Mouse (Mus musculus) kidney, postnatal 0 days (tissue): ENCODE results near the gene Taco1. TPM values are rescaled to one million over a fixed set of nuclear protein-coding genes. Genes with fewer than 3 reads are reported as not detected.
A peak's percentile ranks its signal among the peaks of the same experiment; 100 is the strongest.

ENCODE experiments used
- ATAC-seq: fragments of 200-750 bp; cut with Nextera tagmentation; replicated peaks from 2 replicates; pipeline ENCODE4 v1.8.0; 2017; ENCODE audit warnings: low read depth, moderate number of reproducible peaks, moderate TSS enrichment, moderate library complexity; ENCODE audit not compliant: low FRiP score
- DNase-seq: peaks from one replicate; pipeline ENCODE4 v3.0.0-alpha.2; 2016; ENCODE audit warnings: low spot score
- H3K27ac ChIP-seq: fragments of 300-500 bp; sonication (generic); 2 replicates; pipeline ENCODE4 v1.5.1; 2014; ENCODE audit warnings: mild to moderate bottlenecking
- H3K27me3 ChIP-seq: fragments of 300-500 bp; sonication (generic); 2 replicates; pipeline ENCODE4 v1.6.1; 2014; ENCODE audit warnings: low read length, mixed read lengths; ENCODE audit not compliant: insufficient read depth
- H3K36me3 ChIP-seq: fragments of 300-500 bp; sonication (generic); 2 replicates; pipeline ENCODE4 v1.6.1; 2014; ENCODE audit warnings: low read length, mixed read lengths; ENCODE audit not compliant: insufficient read depth
- H3K4me1 ChIP-seq: fragments of 300-500 bp; sonication (generic); replicated peaks from 2 replicates; pipeline ENCODE4 v1.6.1; 2014; ENCODE audit warnings: antibody characterized with exemption, low read length, mixed read lengths; ENCODE audit not compliant: insufficient read depth
- H3K4me2 ChIP-seq: fragments of 300-500 bp; sonication (generic); 2 replicates; pipeline ENCODE4 v1.6.1; 2014; ENCODE audit warnings: mild to moderate bottlenecking, low read length, moderate library complexity, mixed read lengths
- H3K4me3 ChIP-seq: fragments of 300-500 bp; sonication (generic); replicated peaks from 2 replicates; pipeline ENCODE4 v1.5.1; 2014; ENCODE audit warnings: low read depth, low read length
- H3K9ac ChIP-seq: fragments of 300-500 bp; sonication (generic); 2 replicates; pipeline ENCODE4 v1.6.1; 2014; ENCODE audit warnings: low read depth, low read length
- H3K9me3 ChIP-seq: fragments of 300-500 bp; sonication (generic); replicated peaks from 2 replicates; pipeline ENCODE4 v1.6.1; 2016; ENCODE audit warnings: low read length, inconsistent platforms, mixed read lengths
- CTCF ChIP-seq: IDR thresholded peaks from 2 replicates; pipeline ENCODE4 v1.5.1; 2016; ENCODE audit warnings: antibody characterized with exemption, low read depth, mild to moderate bottlenecking, moderate library complexity
- WGBS: fragments of 180-500 bp; shearing (Covaris S2); extraction: QIAGEN DNeasy Blood & Tissue Kit; methylation state at CpG from one replicate; pipeline ENCODE4 v1.1.7; 2014; 5-methylcytosine and 5-hydroxymethylcytosine counted together
- polyA plus RNA-seq: library from polyadenylated mRNA; unstranded; fragments of >200 nt; fragmentation: Nextera tagmentation; extraction: Ambion mirVana; gene quantifications from 2 replicates; pipeline ENCODE4 v1.2.1, GENCODE M21; 2015

Taco1 gene
- polyA plus RNA-seq, 1 experiment from 2014 or later, result 10.8 TPM

- H3K9ac ChIP-seq, result peak overlapping the region; percentile 19; the same call in 1 of the 2 replicates
- DNase-seq, result peak; percentile 75
- H3K4me3 ChIP-seq, result no peak overlapping the region
- ATAC-seq, result peak; percentile 54
- no peaks in the 10 kb centered on the region for H3K36me3 ChIP-seq
- TF ChIP-seq CTCF, result peak; percentile 28; the same call in 1 of the 2 replicates
- H3K27me3 ChIP-seq, result no peaks in the 10 kb centered on the region
- H3K4me2 ChIP-seq, result peak overlapping the region; percentile 43
- no peaks in the 10 kb centered on the region for H3K9me3 ChIP-seq
- 30% methylated on average over 11 of the region's 11 CpGs for WGBS
- peak overlapping the region; percentile 89 for H3K27ac ChIP-seq
- peaks cover 6% of the 10 kb centered on the region; the same call in 1 of the 2 replicates for H3K4me1 ChIP-seq
Measured at GRCm38 (mm10) chr11:106033491-106033919, 32.4 kb upstream of the Taco1 start.

GRCm38 (mm10) chr11:106034986-106035385 is 30.9 kb upstream of the Taco1 start:
- Histone ChIP-seq H3K27ac (no peak overlapping the region), H3K36me3 (no peaks in the 10 kb centered on the region), H3K9me3 (no peaks in the 10 kb centered on the region), H3K9ac (no peak overlapping the region), H3K4me3 (no peak overlapping the region), H3K4me1 (peaks cover 10% of the 10 kb centered on the region; the same call in 1 of the 2 replicates), H3K4me2 (no peak overlapping the region), H3K27me3 (no peaks in the 10 kb centered on the region)
- no peak for DNase-seq
- no peak for ATAC-seq
- no peak for TF ChIP-seq CTCF
- 85% methylated on average over 9 of the region's 9 CpGs for WGBS

- H3K9ac ChIP-seq, result peak within 1 kb of the TSS; percentile 89
- H3K9me3 ChIP-seq, result no peaks in the 10 kb centered on the region
- H3K4me2 ChIP-seq, result peak within 1 kb of the TSS; percentile 70
- TF ChIP-seq CTCF, result no peak
- H3K4me1 ChIP-seq, result peaks cover 10% of the 10 kb centered on the region; the same call in 1 of the 2 replicates
- DNase-seq, result peak; percentile 99
- no peaks in the 10 kb centered on the region for H3K27me3 ChIP-seq
- ATAC-seq, result peak; percentile 97
- WGBS, result under 1% methylated on average over 62 of the region's 66 CpGs
- H3K4me3 ChIP-seq, result peak within 1 kb of the TSS; percentile 93
- no peaks in the 10 kb centered on the region for H3K36me3 ChIP-seq
- peak within 1 kb of the TSS; percentile 97 for H3K27ac ChIP-seq
Measured at GRCm38 (mm10) chr11:106036548-106037417, 29.1 kb upstream of the Taco1 start, which contains the start of gene Dcaf7. Gene Dcaf7 (plus strand): TSS chr11:106036872.

GRCm38 (mm10) chr11:106037418-106037751 is 28.5 kb upstream of the Taco1 start:
- peak; percentile 11 for ATAC-seq

GRCm38 (mm10) chr11:106044349-106044748 is 21.5 kb upstream of the Taco1 start:
- H3K27me3 ChIP-seq, result no peaks in the 10 kb centered on the region

More at GRCm38 (mm10) chr11:106037418-106037751, 28.5 kb upstream of the Taco1 start:
- H3K4me3 ChIP-seq, result peak overlapping the region; percentile 93
- H3K4me1 ChIP-seq, result peaks cover 10% of the 10 kb centered on the region; the same call in 1 of the 2 replicates
- peak overlapping the region; percentile 66 for H3K4me2 ChIP-seq
- TF ChIP-seq CTCF, result peak; percentile 25; the same call in 1 of the 2 replicates
- H3K9me3 ChIP-seq, result no peaks in the 10 kb centered on the region
- no peaks in the 10 kb centered on the region for H3K27me3 ChIP-seq
- DNase-seq, result peak; percentile 94
- peak overlapping the region; percentile 89 for H3K9ac ChIP-seq
- H3K27ac ChIP-seq, result peak overlapping the region; percentile 97
- no peaks in the 10 kb centered on the region for H3K36me3 ChIP-seq
- 0% methylated on average over 13 of the region's 13 CpGs for WGBS

GRCm38 (mm10) chr11:106045256-106045655 is 20.6 kb upstream of the Taco1 start:
- no peaks in the 10 kb centered on the region for H3K27me3 ChIP-seq
- DNase-seq, result no peak
- H3K9me3 ChIP-seq, result no peaks in the 10 kb centered on the region
- 97% methylated on average over 1 of the region's 1 CpGs for WGBS
- H3K36me3 ChIP-seq, result peaks cover 19% of the 10 kb centered on the region; the same call in 1 of the 2 replicates
- no peak overlapping the region for H3K4me3 ChIP-seq
- no peak overlapping the region for H3K4me2 ChIP-seq
- H3K4me1 ChIP-seq, result no peaks in the 10 kb centered on the region
- ATAC-seq, result no peak
- H3K9ac ChIP-seq, result no peak overlapping the region
- H3K27ac ChIP-seq, result no peak overlapping the region
- TF ChIP-seq CTCF, result no peak

More at GRCm38 (mm10) chr11:106044349-106044748, 21.5 kb upstream of the Taco1 start:
- ATAC-seq, result no peak
- no peaks in the 10 kb centered on the region for H3K4me1 ChIP-seq
- no peak overlapping the region for H3K4me2 ChIP-seq
- peaks cover 16% of the 10 kb centered on the region; the same call in 1 of the 2 replicates for H3K36me3 ChIP-seq
- H3K9me3 ChIP-seq, result no peaks in the 10 kb centered on the region
- no peak overlapping the region for H3K4me3 ChIP-seq
- no peak overlapping the region for H3K9ac ChIP-seq
- no peak for DNase-seq
- TF ChIP-seq CTCF, result no peak
- no peak overlapping the region for H3K27ac ChIP-seq
